ENCODE assay signal across 22 mouse cellular contexts in genomic region chr1:170160397-170160938, GRCm38 (mm10). TPM values are rescaled to one million over a fixed set of nuclear protein-coding genes. Genes with fewer than 3 reads are reported as not detected.
DNase-seq lines count a peak whose midpoint lies in the region; ATAC-seq lines count a peak whose summit lies in the region.
"Had no signal": no experiment of that assay in that cellular context is flagged by ENCODE, and none has a peak within 500 bp of the region (broad histone marks: within the 10 kb centered on the region; RNA-seq: fewer than 3 reads in every experiment).

No protein-coding gene starts in this region.

- no peaks in the 10 kb centered on the region for H3K27me3 ChIP-seq in heart, embryonic 11.5 days (ENCODE audit: control insufficient read depth, insufficient read depth, low read length)
- no peaks in the 10 kb centered on the region for H3K27me3 ChIP-seq in midbrain, embryonic 11.5 days (ENCODE audit: control insufficient read depth, insufficient read depth, low read length)
- H3K27me3 ChIP-seq in midbrain, embryonic 14.5 days (ENCODE audit: control insufficient read depth, insufficient read depth, low read length), result no peaks in the 10 kb centered on the region
- no peaks in the 10 kb centered on the region for H3K27me3 ChIP-seq in hindbrain, embryonic 11.5 days (ENCODE audit: control insufficient read depth, insufficient read depth, low read length)
- H3K27me3 ChIP-seq: forebrain, embryonic 12.5 days; heart, embryonic 15.5 days; hindbrain, embryonic 15.5 days; limb, embryonic 13.5 days; midbrain, embryonic 12.5 days had no signal

- no peak overlapping the region for H3K4me2 ChIP-seq in heart, embryonic 11.5 days
- no peak overlapping the region for H3K4me2 ChIP-seq in midbrain, embryonic 11.5 days
- H3K4me2 ChIP-seq in midbrain, embryonic 14.5 days (ENCODE audit: low read length), result no peak overlapping the region
- H3K4me2 ChIP-seq in hindbrain, embryonic 11.5 days (replicated peaks; ENCODE audit: low read depth, low read length), result no peak overlapping the region
- H3K4me2 ChIP-seq: forebrain, embryonic 12.5 days; heart, embryonic 15.5 days; hindbrain, embryonic 15.5 days; limb, embryonic 13.5 days; midbrain, embryonic 12.5 days had no signal

- ATAC-seq in heart, embryonic 11.5 days (replicated peaks; ENCODE audit: insufficient number of reproducible peaks, low FRiP score, low TSS enrichment), result no peak
- ATAC-seq in midbrain, embryonic 11.5 days (ENCODE audit: low FRiP score), result no peak
- ATAC-seq in midbrain, embryonic 14.5 days (ENCODE audit: low FRiP score, low TSS enrichment), result no peak
- peak; percentile 22 for ATAC-seq in common myeloid progenitor, adult 5-6 weeks (replicated peaks; ENCODE audit: low read depth, poor library complexity, severe bottlenecking)
- no peak for ATAC-seq in hindbrain, embryonic 11.5 days (ENCODE audit: low FRiP score)

- no peaks in the 10 kb centered on the region for H3K4me1 ChIP-seq in heart, embryonic 11.5 days (ENCODE audit: control insufficient read depth, insufficient read depth, low read length)
- no peaks in the 10 kb centered on the region for H3K4me1 ChIP-seq in midbrain, embryonic 11.5 days (ENCODE audit: control insufficient read depth, insufficient read depth, low read length)
- H3K4me1 ChIP-seq in midbrain, embryonic 14.5 days (ENCODE audit: control insufficient read depth, insufficient read depth, low read length), result no peaks in the 10 kb centered on the region
- no peaks in the 10 kb centered on the region for H3K4me1 ChIP-seq in hindbrain, embryonic 11.5 days (replicated peaks; ENCODE audit: control insufficient read depth, insufficient read depth, low read length)
- H3K4me1 ChIP-seq: forebrain, embryonic 12.5 days; limb, embryonic 13.5 days; midbrain, embryonic 12.5 days had no signal

- peaks cover 25% of the 10 kb centered on the region for H3K36me3 ChIP-seq in heart, embryonic 11.5 days (ENCODE audit: control insufficient read depth, insufficient read depth, low read length)
- H3K36me3 ChIP-seq in midbrain, embryonic 11.5 days (ENCODE audit: control insufficient read depth, insufficient read depth, low read length), result no peaks in the 10 kb centered on the region; the same call in 1 of the 2 replicates
- peaks cover 31% of the 10 kb centered on the region for H3K36me3 ChIP-seq in midbrain, embryonic 14.5 days (ENCODE audit: control insufficient read depth, insufficient read depth, low read length)
- H3K36me3 ChIP-seq in hindbrain, embryonic 11.5 days (ENCODE audit: control insufficient read depth, insufficient read depth, low read length), result no peaks in the 10 kb centered on the region

- peak; percentile 39 to 60 for DNase-seq in heart, adult 18-20 months
- DNase-seq in midbrain, embryonic 11.5 days (ENCODE audit: low spot score, missing footprints), result peak; percentile 17
- DNase-seq in midbrain, embryonic 14.5 days, result no peak
- peak; percentile 42 for DNase-seq in skeletal muscle tissue, adult 2 months (ENCODE audit: low read depth, low spot score)
- DNase-seq in cerebellum, adult 8-10 months, result no peak
- DNase-seq in hindbrain, embryonic 11.5 days (ENCODE audit: low spot score), result no peak
- DNase-seq: adrenal gland, adult 2 months; cerebellum, adult 11 months; cerebellum, postnatal 36 days; kidney, adult 18-20 months; kidney, postnatal 36 days; right cerebral cortex, adult 18-20 months; spleen, adult 18-20 months; thymus, adult 2 months had no signal

- WGBS in heart, embryonic 11.5 days (ENCODE audit: insufficient replicate concordance), result 68% methylated on average over 3 of the region's 3 CpGs
- 61% methylated on average over 3 of the region's 3 CpGs for WGBS in midbrain, embryonic 11.5 days
- WGBS in midbrain, embryonic 14.5 days, result 56% methylated on average over 3 of the region's 3 CpGs
- WGBS in hindbrain, embryonic 11.5 days, result 59% methylated on average over 3 of the region's 3 CpGs

- no peak overlapping the region for H3K4me3 ChIP-seq in heart, embryonic 11.5 days (ENCODE audit: low read depth, low read length)
- H3K4me3 ChIP-seq in midbrain, embryonic 11.5 days (ENCODE audit: low read depth, low read length), result no peak overlapping the region
- H3K4me3 ChIP-seq in midbrain, embryonic 14.5 days (replicated peaks; ENCODE audit: low read depth, low read length), result no peak overlapping the region
- H3K4me3 ChIP-seq in hindbrain, embryonic 11.5 days (ENCODE audit: low read depth, low read length), result no peak overlapping the region
- H3K4me3 ChIP-seq: forebrain, embryonic 12.5 days; heart, embryonic 15.5 days; hindbrain, embryonic 15.5 days; limb, embryonic 13.5 days; midbrain, embryonic 12.5 days had no signal

- no peaks in the 10 kb centered on the region for H3K9me3 ChIP-seq in heart, embryonic 11.5 days (replicated peaks; ENCODE audit: control insufficient read depth, low read length)
- no peaks in the 10 kb centered on the region for H3K9me3 ChIP-seq in midbrain, embryonic 11.5 days (ENCODE audit: control insufficient read depth, low read length)
- no peaks in the 10 kb centered on the region for H3K9me3 ChIP-seq in midbrain, embryonic 14.5 days (ENCODE audit: control insufficient read depth, low read length)
- H3K9me3 ChIP-seq in hindbrain, embryonic 11.5 days (ENCODE audit: control insufficient read depth, low read length), result no peaks in the 10 kb centered on the region
- H3K9me3 ChIP-seq: forebrain, embryonic 12.5 days; heart, embryonic 15.5 days; hindbrain, embryonic 15.5 days; limb, embryonic 13.5 days; midbrain, embryonic 12.5 days had no signal

- H3K27ac ChIP-seq in heart, embryonic 11.5 days (ENCODE audit: low read depth, low read length), result no peak overlapping the region
- no peak overlapping the region for H3K27ac ChIP-seq in midbrain, embryonic 11.5 days (ENCODE audit: low read depth, low read length)
- no peak overlapping the region for H3K27ac ChIP-seq in midbrain, embryonic 14.5 days (replicated peaks; ENCODE audit: low read depth, low read length)
- H3K27ac ChIP-seq in hindbrain, embryonic 11.5 days (ENCODE audit: low read depth, low read length), result no peak overlapping the region
- H3K27ac ChIP-seq: forebrain, embryonic 12.5 days; heart, embryonic 15.5 days; hindbrain, embryonic 15.5 days; limb, embryonic 13.5 days; midbrain, embryonic 12.5 days had no signal

- H3K9ac ChIP-seq in heart, embryonic 11.5 days (ENCODE audit: low read depth, low read length), result no peak overlapping the region
- no peak overlapping the region for H3K9ac ChIP-seq in midbrain, embryonic 11.5 days (ENCODE audit: low read length)
- no peak overlapping the region for H3K9ac ChIP-seq in midbrain, embryonic 14.5 days (replicated peaks; ENCODE audit: low read length)
- no peak overlapping the region for H3K9ac ChIP-seq in hindbrain, embryonic 11.5 days (ENCODE audit: low read depth, low read length)
- H3K9ac ChIP-seq: forebrain, embryonic 12.5 days; heart, embryonic 15.5 days; hindbrain, embryonic 15.5 days; limb, embryonic 13.5 days; midbrain, embryonic 12.5 days had no signal

RNA-seq across cellular contexts. Expression of gene Uap1, which starts 14.3 kb away (rescaled TPM):
- 10 to 100 TPM; 45.5 to 50.7 TPM for total RNA-seq in heart, adult 18-20 months (2021)
- 58.6 and 67.6 TPM in 2 replicates for polyA plus RNA-seq in heart, embryonic 11.5 days (2014; fragmentation: Nextera tagmentation; extraction: Ambion mirVana)
- polyA plus RNA-seq in midbrain, embryonic 11.5 days (2014; fragmentation: Nextera tagmentation; extraction: Ambion mirVana), result 61.7 and 67.7 TPM in 2 replicates
- polyA plus RNA-seq in midbrain, embryonic 14.5 days (2014; fragmentation: Nextera tagmentation; extraction: Ambion mirVana), result 49.2 and 67.5 TPM in 2 replicates
- total RNA-seq in common myeloid progenitor, adult 5-6 weeks (2017), result 64.9 and 91.7 TPM in 2 replicates
- 67.2 and 69.2 TPM in 2 replicates for polyA plus RNA-seq in hindbrain, embryonic 11.5 days (2014; fragmentation: Nextera tagmentation; extraction: Ambion mirVana)

RNA-seq across cellular contexts. Expression of gene Ddr2, which starts 49.9 kb away (rescaled TPM):
- 10 to 100 TPM; 20.8 to 22.1 TPM for total RNA-seq in heart, adult 18-20 months (2021)
- polyA plus RNA-seq in heart, embryonic 11.5 days (2014; fragmentation: Nextera tagmentation; extraction: Ambion mirVana), result 10.2 and 10.7 TPM in 2 replicates
- 21.6 and 23.1 TPM in 2 replicates for polyA plus RNA-seq in midbrain, embryonic 11.5 days (2014; fragmentation: Nextera tagmentation; extraction: Ambion mirVana)
- polyA plus RNA-seq in midbrain, embryonic 14.5 days (2014; fragmentation: Nextera tagmentation; extraction: Ambion mirVana), result 1.7 and 8.9 TPM in 2 replicates
- total RNA-seq in common myeloid progenitor, adult 5-6 weeks (2017), result not detected in 2 replicates
- 31.2 and 32.0 TPM in 2 replicates for polyA plus RNA-seq in hindbrain, embryonic 11.5 days (2014; fragmentation: Nextera tagmentation; extraction: Ambion mirVana)
- total RNA-seq: MEL had no signal

RNA-seq across cellular contexts. Expression of gene Uhmk1, which starts 54.7 kb away (rescaled TPM):
- 10 to 100 TPM; 25.5 to 26.0 TPM for total RNA-seq in heart, adult 18-20 months (2021)
- 9.3 and 14.3 TPM in 2 replicates for polyA plus RNA-seq in heart, embryonic 11.5 days (2014; fragmentation: Nextera tagmentation; extraction: Ambion mirVana)
- 16.3 and 17.4 TPM in 2 replicates for polyA plus RNA-seq in midbrain, embryonic 11.5 days (2014; fragmentation: Nextera tagmentation; extraction: Ambion mirVana)
- 11.7 and 12.8 TPM in 2 replicates for polyA plus RNA-seq in midbrain, embryonic 14.5 days (2014; fragmentation: Nextera tagmentation; extraction: Ambion mirVana)
- 60.8 and 71.6 TPM in 2 replicates for total RNA-seq in common myeloid progenitor, adult 5-6 weeks (2017)
- polyA plus RNA-seq in hindbrain, embryonic 11.5 days (2014; fragmentation: Nextera tagmentation; extraction: Ambion mirVana), result 13.6 and 16.4 TPM in 2 replicates

Comparison
In these comparisons a context has a peak if more than half of its experiments do, and no peak if none do; other contexts are left out.
1. DNase-seq: peak in heart, adult 18-20 months (2 of 2), midbrain, embryonic 11.5 days (single experiment) and skeletal muscle tissue, adult 2 months (single experiment); none in midbrain, embryonic 14.5 days (single experiment), cerebellum, adult 8-10 months (single experiment) and hindbrain, embryonic 11.5 days (single experiment).